Mouse (Mus musculus) heart, embryonic 13.5 days (tissue): ENCODE measurements around the gene Lrp2. TPM values are rescaled to one million over a fixed set of nuclear protein-coding genes. Genes with fewer than 3 reads are reported as not detected.

ENCODE experiments used
- ATAC-seq: fragments of 200-750 bp; cut with Nextera tagmentation; 2 replicates; pipeline ENCODE4 v1.8.0; 2017; ENCODE audit warnings: moderate TSS enrichment; ENCODE audit not compliant: insufficient number of reproducible peaks, low FRiP score, low TSS enrichment; ENCODE audit errors: extremely low read depth
- H3K27ac ChIP-seq: fragments of 300-500 bp; sonication (generic); replicated peaks from 2 replicates; pipeline ENCODE4 v1.5.1; 2015; ENCODE audit warnings: moderate library complexity, mild to moderate bottlenecking, inconsistent platforms
- H3K27me3 ChIP-seq: fragments of 300-500 bp; sonication (generic); replicated peaks from 2 replicates; pipeline ENCODE4 v1.6.1; 2015; ENCODE audit warnings: mild to moderate bottlenecking, inconsistent platforms
- H3K36me3 ChIP-seq: fragments of 300-500 bp; sonication (generic); 2 replicates; pipeline ENCODE4 v1.6.1; 2015; ENCODE audit warnings: mild to moderate bottlenecking, inconsistent platforms
- H3K4me1 ChIP-seq: fragments of 300-500 bp; sonication (generic); 2 replicates; pipeline ENCODE4 v1.6.1; 2015; ENCODE audit warnings: inconsistent platforms
- H3K4me2 ChIP-seq: fragments of 300-500 bp; sonication (generic); 2 replicates; pipeline ENCODE4 v1.6.1; 2015; ENCODE audit warnings: inconsistent platforms, mild to moderate bottlenecking, moderate library complexity
- H3K4me3 ChIP-seq: fragments of 300-500 bp; sonication (generic); 2 replicates; pipeline ENCODE4 v1.5.1; 2015; ENCODE audit warnings: moderate library complexity, mild to moderate bottlenecking, inconsistent platforms
- H3K9ac ChIP-seq: fragments of 300-500 bp; sonication (generic); 2 replicates; pipeline ENCODE4 v1.6.1; 2015; ENCODE audit warnings: inconsistent platforms, mild to moderate bottlenecking, moderate library complexity
- H3K9me3 ChIP-seq: fragments of 300-500 bp; sonication (generic); 2 replicates; pipeline ENCODE4 v1.6.1; 2016; ENCODE audit warnings: inconsistent platforms
- WGBS: fragments of 180-500 bp; shearing (Covaris S2); methylation state at CpG from one replicate; pipeline ENCODE4 v1.1.7; 2015; ENCODE audit warnings: mixed read lengths; 5-methylcytosine and 5-hydroxymethylcytosine counted together
- polyA plus RNA-seq: library from polyadenylated mRNA; unstranded; fragments of >200 nt; fragmentation: Nextera tagmentation; extraction: Ambion mirVana; gene quantifications from 2 replicates; pipeline ENCODE4 v1.2.1, GENCODE M21; 2015

Lrp2 gene
- polyA plus RNA-seq, 1 experiment from 2014 or later = 0.57 TPM

DNA sequence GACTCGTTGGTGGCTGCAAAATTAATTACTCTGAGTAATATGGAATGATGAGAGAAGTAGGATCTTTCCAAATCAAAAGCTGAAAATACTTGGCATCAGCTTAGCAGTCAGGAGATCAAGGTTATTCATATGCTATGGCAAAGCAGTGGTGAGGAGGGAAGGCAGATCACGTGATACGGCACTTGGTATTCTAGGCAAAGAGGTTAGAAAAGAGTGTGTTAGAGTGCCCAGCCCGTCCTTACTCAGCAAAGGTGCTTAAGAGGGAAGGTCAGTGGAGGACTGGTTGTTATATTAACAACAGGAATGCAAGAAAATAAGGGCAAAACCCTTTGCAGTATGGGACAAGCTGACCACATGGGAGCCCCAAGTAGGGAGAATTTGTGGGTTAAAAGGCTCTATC is 137.3 kb downstream of the Lrp2 start:
- Histone ChIP-seq H3K27me3 (no peaks in the 10 kb centered on the region), H3K36me3 (no peaks in the 10 kb centered on the region), H3K27ac (no peak overlapping the region), H3K9ac (no peak overlapping the region), H3K4me2 (no peak overlapping the region), H3K4me1 (no peaks in the 10 kb centered on the region), H3K4me3 (no peak overlapping the region), H3K9me3 (no peaks in the 10 kb centered on the region)
- WGBS = 78% methylated on average over 4 of the region's 4 CpGs
- no peak for ATAC-seq

DNA sequence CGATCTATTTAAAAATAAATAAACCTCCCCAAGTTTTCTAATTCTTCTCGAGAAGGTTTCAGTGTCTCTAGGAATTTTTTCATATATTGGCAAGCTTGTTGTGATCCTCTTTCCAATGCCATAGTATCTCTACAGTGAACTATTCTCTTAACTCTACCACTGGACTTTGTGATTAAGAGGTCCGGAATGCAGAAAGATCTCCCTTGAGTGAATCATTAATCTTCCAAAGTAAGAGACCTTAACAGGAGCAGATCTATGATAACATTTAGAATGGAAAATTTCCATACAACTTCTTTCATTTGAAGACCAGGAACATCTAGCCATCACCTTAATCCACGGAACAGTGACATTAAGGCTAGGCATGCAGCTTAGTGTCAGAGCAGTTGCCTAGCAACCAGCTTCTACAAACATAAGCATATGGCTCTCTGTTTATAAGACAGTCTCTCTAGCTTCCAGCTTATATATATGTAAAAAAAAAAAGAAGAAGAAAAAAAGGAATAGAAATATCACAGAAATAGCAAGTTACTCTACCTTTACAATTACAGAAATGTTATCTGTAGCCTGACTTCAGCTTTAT is 139.9 kb downstream of the Lrp2 start:
- ATAC-seq = no peak
- H3K4me1 ChIP-seq = no peaks in the 10 kb centered on the region
- 58% methylated on average over 4 of the region's 4 CpGs for WGBS

DNA sequence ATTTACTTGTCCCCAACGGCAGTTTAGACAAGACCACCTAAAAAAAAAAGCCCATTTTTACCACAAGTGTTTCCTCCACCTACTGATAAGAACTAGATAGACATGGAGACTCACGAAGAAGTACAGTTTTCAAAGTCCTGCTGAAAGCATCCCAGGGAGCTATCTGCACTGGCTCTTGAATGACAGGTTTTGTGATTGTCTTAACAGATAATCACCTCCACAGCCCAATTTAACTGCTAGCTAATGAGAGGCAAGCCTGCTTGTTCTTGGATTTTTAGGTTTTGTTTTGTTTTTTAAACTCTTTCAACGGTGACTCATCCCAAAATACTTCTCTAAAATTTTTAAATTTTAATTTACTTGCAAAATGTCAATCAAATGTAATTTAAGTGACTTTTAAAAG is 144.2 kb downstream of the Lrp2 start:
- Histone ChIP-seq H3K4me3 (no peak overlapping the region), H3K4me1 (no peaks in the 10 kb centered on the region), H3K4me2 (no peak overlapping the region), H3K9ac (no peak overlapping the region), H3K36me3 (no peaks in the 10 kb centered on the region), H3K9me3 (no peaks in the 10 kb centered on the region), H3K27me3 (no peaks in the 10 kb centered on the region), H3K27ac (no peak overlapping the region)
- WGBS = 23% methylated on average over 3 of the region's 3 CpGs
- no peak for ATAC-seq

More for the DNA sequence above, 139.9 kb downstream of the Lrp2 start:
- H3K36me3 ChIP-seq = no peaks in the 10 kb centered on the region
- no peaks in the 10 kb centered on the region for H3K9me3 ChIP-seq
- H3K4me3 ChIP-seq = no peak overlapping the region
- H3K9ac ChIP-seq = no peak overlapping the region
- no peak overlapping the region for H3K4me2 ChIP-seq
- no peak overlapping the region for H3K27ac ChIP-seq
- H3K27me3 ChIP-seq = no peaks in the 10 kb centered on the region

DNA sequence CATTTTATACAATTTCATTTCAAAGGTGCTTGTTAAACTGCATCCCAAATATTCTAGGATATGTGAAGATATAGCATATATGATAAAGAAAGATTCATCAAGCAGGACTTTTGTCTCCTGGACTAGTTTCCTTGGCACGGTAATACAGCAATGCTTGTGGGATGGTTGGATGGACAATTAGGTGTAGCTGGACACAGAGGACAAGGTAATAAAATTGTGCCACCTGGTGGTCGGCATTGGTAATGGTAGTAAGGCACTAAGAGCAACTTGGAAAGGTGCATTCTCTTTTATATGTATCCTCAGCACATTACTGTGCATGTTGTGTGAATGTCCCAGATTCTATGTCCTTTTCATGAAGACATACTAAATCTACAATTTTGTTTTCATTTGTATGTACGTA is 157.7 kb downstream of the Lrp2 start:
- no peak overlapping the region for H3K4me2 ChIP-seq
- no peak overlapping the region for H3K4me3 ChIP-seq
- H3K27me3 ChIP-seq = peaks cover 5% of the 10 kb centered on the region; the same call in 1 of the 2 replicates
- ATAC-seq = no peak
- H3K36me3 ChIP-seq = no peaks in the 10 kb centered on the region
- H3K4me1 ChIP-seq = no peaks in the 10 kb centered on the region
- no peak overlapping the region for H3K9ac ChIP-seq
- WGBS = 28% methylated on average over 3 of the region's 3 CpGs
- no peaks in the 10 kb centered on the region for H3K9me3 ChIP-seq
- H3K27ac ChIP-seq = no peak overlapping the region

DNA sequence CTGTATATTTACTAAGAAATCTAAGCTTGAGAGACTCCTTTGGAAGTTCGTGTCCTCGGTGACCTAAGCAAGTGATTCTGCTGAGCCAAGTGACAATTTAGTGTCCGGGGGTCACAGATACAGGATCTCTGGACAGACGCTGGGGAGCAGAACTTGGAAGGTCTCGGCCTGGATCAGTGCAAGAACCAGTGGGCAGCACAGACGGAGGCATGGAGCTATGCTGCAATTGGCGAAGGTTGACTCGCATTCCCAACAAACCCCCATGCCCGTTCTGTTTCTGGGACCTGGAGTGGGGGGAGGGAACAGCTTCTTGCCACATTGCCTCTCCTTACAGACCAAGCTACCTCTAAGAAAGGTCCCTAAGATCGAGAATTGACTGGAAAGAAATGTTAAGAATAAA is 158.7 kb downstream of the Lrp2 start:
- H3K4me1 ChIP-seq = no peaks in the 10 kb centered on the region
- H3K4me3 ChIP-seq = no peak overlapping the region
- H3K27ac ChIP-seq = no peak overlapping the region
- no peak overlapping the region for H3K4me2 ChIP-seq
- no peaks in the 10 kb centered on the region for H3K9me3 ChIP-seq
- no peak for ATAC-seq
- H3K27me3 ChIP-seq = peaks cover 5% of the 10 kb centered on the region; the same call in 1 of the 2 replicates
- H3K36me3 ChIP-seq = no peaks in the 10 kb centered on the region
- H3K9ac ChIP-seq = no peak overlapping the region
- 82% methylated on average over 10 of the region's 10 CpGs for WGBS

DNA sequence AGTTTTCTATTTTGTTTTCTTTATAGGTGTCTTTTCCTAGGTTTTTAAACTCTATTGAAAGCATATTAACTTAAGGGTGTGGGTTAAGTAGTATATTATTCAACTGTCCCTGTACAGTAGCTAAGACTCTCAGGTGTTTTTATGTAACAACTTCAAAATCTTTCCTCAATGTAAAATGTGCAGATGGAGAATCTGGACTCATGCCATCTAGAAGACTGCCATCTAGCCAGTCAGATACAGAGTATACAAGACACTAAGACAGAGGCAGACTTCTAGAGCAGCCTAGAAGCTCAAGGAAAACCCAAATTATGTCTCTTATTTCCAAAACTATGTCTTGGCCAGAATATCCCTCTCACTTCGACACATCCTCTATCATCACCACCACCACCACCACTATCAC is 159.8 kb downstream of the Lrp2 start:
- ATAC-seq = no peak

DNA sequence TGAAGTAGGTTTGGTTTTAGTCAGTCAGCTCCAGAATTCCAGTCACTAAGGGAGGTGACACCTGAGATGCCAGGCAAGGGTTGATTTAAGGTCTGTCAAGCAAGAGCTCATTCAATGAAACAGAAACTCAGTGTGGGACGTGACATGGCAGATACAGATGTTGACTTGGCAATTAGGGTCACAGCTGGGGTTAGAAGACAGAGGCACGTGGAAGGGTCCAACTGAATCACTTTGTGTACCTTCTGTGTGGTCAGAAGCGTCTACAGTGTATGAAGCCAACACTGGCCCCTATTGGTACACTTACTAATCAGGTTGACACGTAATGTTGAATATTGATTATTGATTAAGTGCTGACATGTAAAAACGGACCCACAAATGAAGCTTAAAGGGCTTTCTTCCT is 161.0 kb downstream of the Lrp2 start:
- no peaks in the 10 kb centered on the region for H3K4me1 ChIP-seq
- 61% methylated on average over 5 of the region's 5 CpGs for WGBS
- H3K9me3 ChIP-seq = no peaks in the 10 kb centered on the region
- no peak for ATAC-seq
- no peak overlapping the region for H3K4me3 ChIP-seq
- H3K9ac ChIP-seq = no peak overlapping the region
- 0 out of 2 replicates have a peak, but pooled peaks cover 5% of the 10 kb centered on the region for H3K27me3 ChIP-seq
- no peaks in the 10 kb centered on the region for H3K36me3 ChIP-seq
- H3K4me2 ChIP-seq = no peak overlapping the region
- no peak overlapping the region for H3K27ac ChIP-seq

More for the DNA sequence above, 159.8 kb downstream of the Lrp2 start:
- WGBS = 88% methylated on average over 1 of the region's 1 CpGs
- H3K27me3 ChIP-seq = 0 out of 2 replicates have a peak, but pooled peaks cover 5% of the 10 kb centered on the region
- no peaks in the 10 kb centered on the region for H3K36me3 ChIP-seq
- no peak overlapping the region for H3K9ac ChIP-seq
- H3K27ac ChIP-seq = no peak overlapping the region
- H3K4me3 ChIP-seq = no peak overlapping the region
- no peaks in the 10 kb centered on the region for H3K4me1 ChIP-seq
- H3K4me2 ChIP-seq = no peak overlapping the region
- H3K9me3 ChIP-seq = no peaks in the 10 kb centered on the region

DNA sequence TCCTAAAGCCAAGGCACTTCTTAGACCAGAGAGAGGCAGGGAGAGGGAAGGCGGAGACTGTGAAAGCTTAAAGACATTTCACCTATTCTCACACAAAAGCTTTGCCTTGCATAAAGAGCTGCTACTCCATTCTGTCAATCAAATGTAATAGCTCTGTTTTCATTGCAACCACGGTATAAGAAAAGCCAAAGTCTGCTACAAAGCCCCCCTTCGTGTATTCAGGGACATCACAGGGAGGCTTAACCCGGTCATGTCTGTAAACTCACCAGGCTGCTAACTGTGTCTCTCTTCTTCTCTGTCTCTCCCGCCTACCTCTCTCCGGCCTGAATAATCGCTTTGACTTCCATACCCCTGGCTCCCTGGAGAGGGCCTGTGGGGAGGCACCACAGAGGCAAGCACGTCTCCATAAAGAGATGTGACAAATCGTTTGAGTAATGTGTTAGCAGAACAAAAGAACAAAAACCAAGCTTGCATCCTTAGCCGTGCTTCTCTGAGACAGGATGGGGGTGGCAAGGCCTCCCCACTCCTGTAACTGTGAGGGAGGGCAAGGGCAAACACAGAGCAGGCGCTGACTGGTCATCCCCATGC is 167.5 kb downstream of the Lrp2 start:
- H3K4me3 ChIP-seq = no peak overlapping the region
- no peak overlapping the region for H3K27ac ChIP-seq
- no peaks in the 10 kb centered on the region for H3K36me3 ChIP-seq
- H3K9me3 ChIP-seq = no peaks in the 10 kb centered on the region
- 20% methylated on average over 11 of the region's 11 CpGs for WGBS
- H3K9ac ChIP-seq = no peak overlapping the region
- no peak overlapping the region for H3K4me2 ChIP-seq
- peaks cover 9% of the 10 kb centered on the region; the same call in 1 of the 2 replicates for H3K4me1 ChIP-seq
- H3K27me3 ChIP-seq = no peaks in the 10 kb centered on the region
- no peak for ATAC-seq

DNA sequence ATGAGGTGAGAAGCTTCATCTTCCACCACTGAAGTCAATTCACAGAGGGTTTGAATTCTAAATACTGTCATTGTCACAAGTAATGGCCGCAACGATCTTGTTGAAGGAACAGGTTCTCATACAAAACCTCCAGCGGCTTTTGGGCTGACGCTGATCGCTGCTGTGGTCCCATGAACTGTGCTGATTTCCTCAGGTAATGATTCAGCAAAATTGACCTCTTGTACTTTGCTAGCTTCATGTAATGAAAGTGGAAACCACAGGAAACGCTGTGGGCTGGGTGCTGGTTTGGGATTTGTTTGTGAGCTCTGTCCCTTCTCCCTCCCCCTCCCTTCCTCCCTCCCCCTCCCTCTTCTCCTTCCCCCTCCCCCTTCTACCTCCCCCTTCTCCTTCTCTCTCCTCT is 170.8 kb downstream of the Lrp2 start:
- WGBS = 75% methylated on average over 6 of the region's 6 CpGs
- ATAC-seq = no peak

DNA sequence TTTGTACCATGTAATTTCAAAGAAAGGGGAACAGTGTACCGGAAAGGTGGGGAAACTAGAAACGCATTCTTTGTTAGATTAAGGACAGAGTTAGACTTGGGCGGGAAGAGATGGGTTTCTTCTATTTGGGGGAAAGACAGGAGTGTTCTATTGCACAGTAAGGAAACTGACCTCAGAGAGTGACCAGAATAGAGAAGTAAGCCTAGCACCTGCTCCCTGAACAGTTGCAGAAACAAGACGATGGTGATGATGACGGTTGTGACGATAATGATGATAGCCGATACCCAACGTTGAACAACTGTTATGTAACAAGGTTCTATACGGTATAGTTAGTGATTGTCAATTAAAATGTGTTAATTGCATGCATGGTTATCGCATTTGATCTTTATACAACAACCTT is 171.3 kb downstream of the Lrp2 start:
- ATAC-seq = no peak
- WGBS = 86% methylated on average over 10 of the region's 10 CpGs
- no peak overlapping the region for H3K9ac ChIP-seq
- H3K36me3 ChIP-seq = no peaks in the 10 kb centered on the region
- no peak overlapping the region for H3K4me3 ChIP-seq
- H3K9me3 ChIP-seq = no peaks in the 10 kb centered on the region
- no peaks in the 10 kb centered on the region for H3K27me3 ChIP-seq
- peaks cover 9% of the 10 kb centered on the region; the same call in 1 of the 2 replicates for H3K4me1 ChIP-seq
- no peak overlapping the region for H3K27ac ChIP-seq
- no peak overlapping the region for H3K4me2 ChIP-seq

More for the DNA sequence above, 170.8 kb downstream of the Lrp2 start:
- Histone ChIP-seq H3K27ac (no peak overlapping the region), H3K4me1 (peaks cover 9% of the 10 kb centered on the region; the same call in 1 of the 2 replicates), H3K36me3 (no peaks in the 10 kb centered on the region), H3K9ac (no peak overlapping the region), H3K27me3 (no peaks in the 10 kb centered on the region), H3K9me3 (no peaks in the 10 kb centered on the region), H3K4me2 (no peak overlapping the region), H3K4me3 (no peak overlapping the region)

DNA sequence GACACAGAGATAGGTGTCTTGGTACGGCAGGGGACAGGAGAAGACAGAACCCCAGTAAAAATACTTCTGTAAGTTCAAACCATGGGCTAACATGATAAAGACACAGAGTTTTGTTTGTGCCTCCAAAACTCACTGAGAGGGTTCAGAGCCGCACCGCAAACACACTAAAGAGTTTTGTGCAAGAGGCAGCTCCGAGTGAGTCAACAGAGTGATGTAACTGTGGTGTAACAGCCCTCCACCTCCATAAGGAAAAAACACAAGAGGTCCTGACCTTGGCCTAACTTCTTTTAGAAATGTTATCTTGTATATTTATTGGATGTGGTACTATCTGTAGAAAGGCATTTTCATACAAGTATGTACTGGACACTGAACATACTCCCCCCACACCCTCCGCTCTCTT is 180.2 kb downstream of the Lrp2 start:
- Histone ChIP-seq H3K36me3 (no peaks in the 10 kb centered on the region), H3K9me3 (no peaks in the 10 kb centered on the region), H3K4me2 (no peak overlapping the region), H3K4me1 (0 out of 2 replicates have a peak, but pooled peaks cover 6% of the 10 kb centered on the region), H3K4me3 (no peak overlapping the region), H3K9ac (no peak overlapping the region), H3K27me3 (no peaks in the 10 kb centered on the region; the same call in 1 of the 2 replicates), H3K27ac (no peak overlapping the region)
- no peak for ATAC-seq
- WGBS = 83% methylated on average over 5 of the region's 5 CpGs

DNA sequence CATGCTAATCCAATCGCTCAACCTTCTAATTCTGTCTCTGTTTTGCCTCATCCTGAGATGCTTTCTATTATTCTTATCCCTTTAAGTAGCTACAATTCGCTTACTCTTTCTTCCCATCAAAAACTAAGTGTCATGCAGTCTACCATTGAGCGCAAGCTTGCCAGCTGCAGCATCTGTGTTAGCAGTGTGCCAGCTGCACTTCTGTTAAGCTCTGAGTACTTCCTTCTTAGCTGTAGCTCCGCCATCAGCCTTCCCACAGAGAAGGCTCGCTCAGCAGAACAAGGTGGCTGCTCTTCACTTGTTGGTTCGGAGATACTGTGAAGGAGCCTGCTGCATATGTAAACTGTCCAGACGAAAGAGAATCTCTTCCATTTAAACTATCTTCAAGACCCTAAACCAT is 183.6 kb downstream of the Lrp2 start:
- Histone ChIP-seq H3K9ac (no peak overlapping the region), H3K4me2 (no peak overlapping the region), H3K4me3 (no peak overlapping the region), H3K27ac (no peak overlapping the region), H3K4me1 (0 out of 2 replicates have a peak, but pooled peaks cover 6% of the 10 kb centered on the region), H3K27me3 (no peaks in the 10 kb centered on the region; the same call in 1 of the 2 replicates), H3K36me3 (no peaks in the 10 kb centered on the region), H3K9me3 (no peaks in the 10 kb centered on the region)
- no peak for ATAC-seq
- 76% methylated on average over 7 of the region's 7 CpGs for WGBS
